Mouse (Mus musculus) brain, embryonic 14.5 days (tissue): ENCODE measurements around the gene 2210011C24Rik. TPM values are rescaled to one million over a fixed set of nuclear protein-coding genes. Genes with fewer than 3 reads are reported as not detected.
"Not testable (repeated sequence)": the region's sequence is repeated elsewhere in the genome, so short reads cannot be mapped to it uniquely, and the experiment has no call there.

Experiments used
- DNase-seq: peaks from one replicate; pipeline ENCODE4 v3.0.0-alpha.2; 2011; ENCODE audit warnings: low read depth
- CTCF ChIP-seq: fragments of 200-500 bp; IDR thresholded peaks from 2 replicates; pipeline ENCODE4 v1.5.1; 2012; ENCODE audit warnings: inconsistent platforms, mild to moderate bottlenecking, moderate library complexity, borderline replicate concordance; ENCODE audit not compliant: insufficient read depth, insufficient read length; ENCODE audit errors: extremely low read depth
- POLR2A ChIP-seq: fragments of 200-500 bp; IDR thresholded peaks from 2 replicates; pipeline ENCODE4 v1.6.1; 2012; ENCODE audit warnings: mild to moderate bottlenecking, inconsistent platforms, borderline replicate concordance; ENCODE audit not compliant: poor library complexity, insufficient read depth, insufficient read length, severe bottlenecking; ENCODE audit errors: extremely low read depth
- polyA plus RNA-seq: library from polyadenylated mRNA; depleted of rRNA; stranded (reverse); fragments of >200 nt; gene quantifications from 2 replicates; pipeline ENCODE4 v1.2.3, GENCODE M21; 2012

The 2210011C24Rik gene
- polyA plus RNA-seq, 1 experiment: 0.07 TPM

DNA sequence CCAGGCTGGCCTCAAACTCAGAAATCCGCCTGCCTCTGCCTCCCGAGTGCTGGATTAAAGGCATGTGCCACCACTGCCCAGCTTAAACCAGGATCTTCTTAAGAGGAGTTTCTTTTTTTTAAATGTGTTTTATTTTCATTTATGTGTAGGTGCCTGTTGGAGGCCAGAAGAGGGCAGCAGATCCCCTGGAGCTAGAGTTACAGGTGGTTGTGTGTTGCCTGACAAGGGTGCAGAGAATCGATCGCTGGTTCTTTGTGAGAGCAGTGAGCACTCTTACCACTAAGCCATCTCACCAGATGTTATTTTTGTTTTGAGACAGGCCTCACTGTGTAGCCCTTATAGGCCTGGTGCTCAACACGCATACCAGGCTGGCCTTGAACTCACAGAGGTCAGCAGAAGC, 3.9 kb upstream of the 2210011C24Rik start:
- TF ChIP-seq CTCF: no peak
- TF ChIP-seq POLR2A: no peak
- DNase-seq: no peak

- DNase-seq: no peak
- no peak for TF ChIP-seq CTCF
- TF ChIP-seq POLR2A: no peak
Observed at GRCm38 (mm10) chr8:84012499-84013165, 661 bp upstream of the 2210011C24Rik start.

DNA sequence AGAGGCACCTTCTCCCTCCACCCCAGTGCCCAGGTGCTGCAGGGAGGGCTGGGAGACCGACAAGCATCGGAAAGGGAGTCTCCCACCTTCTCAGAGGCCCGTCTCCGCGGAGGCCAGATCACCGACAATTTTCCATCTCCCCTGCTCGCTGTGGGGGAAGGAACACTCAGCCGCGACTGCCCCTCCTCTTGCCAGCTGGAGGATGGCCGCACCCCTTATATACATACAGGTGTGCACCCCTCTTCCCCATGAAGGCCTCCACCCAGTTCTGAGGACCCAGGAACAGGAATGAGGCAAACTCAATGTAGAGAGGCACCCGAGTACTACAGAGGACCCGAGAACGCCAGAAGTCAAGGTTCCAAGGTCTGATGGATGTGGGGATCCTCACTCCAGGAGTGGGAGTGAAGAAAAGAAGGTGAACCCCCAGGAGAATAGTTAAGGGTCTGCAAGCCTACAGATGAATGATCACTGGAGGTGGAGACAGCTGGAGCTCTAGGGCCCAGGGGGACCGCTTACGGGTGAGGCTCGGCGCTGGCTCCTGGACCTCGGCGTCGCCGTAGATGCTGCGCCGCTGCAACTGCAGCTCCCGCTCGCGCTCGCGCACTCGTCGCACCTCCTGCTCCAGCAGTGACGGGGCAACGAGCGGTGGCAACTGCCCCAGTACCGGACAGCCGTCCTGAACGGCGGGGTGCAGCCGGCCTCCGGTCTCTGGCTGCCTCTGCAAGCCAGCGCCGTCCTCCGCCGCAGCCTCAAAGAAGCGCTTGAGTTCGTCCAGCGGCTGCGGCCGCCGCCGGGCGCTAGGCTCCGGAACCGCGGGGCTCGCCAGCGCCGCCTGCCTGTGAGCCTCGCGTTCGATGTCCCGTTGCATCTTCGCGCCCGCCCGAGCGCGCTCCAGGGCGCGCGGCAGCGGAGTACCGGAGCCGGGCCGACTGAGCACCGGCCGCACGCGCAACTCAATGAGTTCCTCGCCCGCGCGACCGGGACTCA, 1.1 kb downstream of the 2210011C24Rik start:
- TF ChIP-seq POLR2A (no peak), CTCF (peak; percentile 69)
- DNase-seq: peak; percentile 81

DNA sequence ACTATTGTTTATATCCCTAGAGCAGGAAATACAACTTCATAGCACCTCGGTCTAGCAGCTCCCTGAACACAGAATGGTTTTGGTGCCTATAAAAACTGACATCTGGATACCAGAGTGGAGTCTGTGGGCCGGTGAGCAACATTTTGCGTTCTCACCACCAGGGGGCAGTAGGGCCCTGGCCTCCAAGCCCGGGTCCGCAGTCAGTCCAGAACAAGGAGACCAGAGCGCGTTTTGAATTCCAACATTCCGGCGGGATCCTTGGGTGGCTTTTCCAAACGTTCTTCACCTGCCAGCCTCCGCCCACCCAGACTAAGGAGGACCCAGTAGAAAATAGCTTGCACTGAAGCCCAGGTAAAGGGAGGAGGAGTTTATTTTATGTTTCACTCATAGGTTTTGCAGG, 2.1 kb downstream of the 2210011C24Rik start:
- DNase-seq: peak; percentile 86

GRCm38 (mm10) chr8:84008362-84008761, 3.6 kb downstream of the 2210011C24Rik start:
- TF ChIP-seq POLR2A (no peak), CTCF (peak; percentile 23; the same call in 1 of the 2 replicates)
- peak; percentile 18 for DNase-seq

More for the DNA sequence above, 2.1 kb downstream of the 2210011C24Rik start:
- TF ChIP-seq POLR2A (no peak), CTCF (peak; percentile 97)

GRCm38 (mm10) chr8:84005502-84005901, 6.5 kb downstream of the 2210011C24Rik start:
- not testable (repeated sequence) for DNase-seq

DNA sequence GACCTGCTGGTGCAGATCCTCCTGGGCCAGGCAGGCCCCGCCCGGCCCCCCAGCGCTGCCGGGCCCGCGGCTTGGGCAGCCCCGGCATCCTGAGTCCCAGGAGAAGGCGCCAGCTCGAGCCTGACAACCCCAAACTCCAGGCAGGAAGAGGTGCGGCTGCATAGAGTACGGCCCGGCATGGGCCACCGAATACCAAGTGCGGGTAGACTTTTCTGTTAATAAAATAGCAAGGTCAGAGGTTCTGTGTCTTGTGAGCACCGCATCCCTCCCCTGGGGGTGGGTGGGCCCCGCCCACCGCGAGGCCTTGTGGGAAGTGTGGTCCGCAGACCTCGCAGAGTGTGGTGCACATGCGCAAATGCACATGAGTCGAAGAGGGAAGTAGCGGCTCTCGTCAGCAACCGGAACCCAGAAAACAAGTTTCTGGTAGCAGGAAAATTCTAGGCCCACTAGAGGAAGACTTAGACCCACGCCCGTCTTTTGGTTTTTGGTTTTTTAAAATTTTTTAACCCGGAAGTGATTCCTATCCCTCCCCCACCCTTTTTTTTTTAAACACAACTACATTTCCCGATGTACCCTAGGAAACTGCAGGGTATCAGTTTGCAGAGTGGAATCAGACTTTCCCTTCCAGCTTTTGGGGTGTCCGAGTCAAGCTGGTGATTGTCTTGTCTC, 7.3 kb downstream of the 2210011C24Rik start:
- DNase-seq: peak; percentile 97
- TF ChIP-seq CTCF (no peak), POLR2A (peak; percentile 20; the same call in 1 of the 2 replicates)

DNA sequence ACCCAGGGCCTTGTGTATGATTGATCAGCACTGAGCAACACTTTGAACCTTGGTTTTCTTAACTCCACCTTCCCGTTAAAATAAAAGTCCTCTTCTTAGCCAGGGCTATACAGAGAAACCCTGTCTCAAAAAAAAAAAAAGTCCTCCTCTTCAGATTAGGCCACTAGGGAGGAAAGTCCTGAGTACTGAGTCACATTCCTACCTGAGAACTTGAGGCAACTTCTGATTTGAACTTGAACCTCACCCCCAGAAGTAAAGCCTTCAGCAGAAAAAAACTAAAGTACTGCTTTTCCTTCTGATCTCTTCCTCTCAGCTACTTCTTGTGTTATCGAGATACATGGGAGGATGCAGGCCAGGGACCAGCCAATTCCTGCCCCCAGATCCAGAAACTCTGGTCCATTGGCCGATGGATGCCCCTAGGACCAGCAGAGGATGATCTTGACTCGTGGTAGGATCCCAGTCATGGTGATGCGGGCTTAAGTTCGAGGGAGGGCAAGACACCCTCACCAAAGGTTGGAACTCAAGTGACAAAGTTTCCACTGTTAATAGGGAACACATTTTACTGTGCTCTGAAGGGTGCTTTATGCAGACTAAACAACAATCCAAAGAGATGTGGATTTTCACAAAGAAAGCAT, 8.2 kb downstream of the 2210011C24Rik start:
- no peak for DNase-seq
- TF ChIP-seq POLR2A: no peak
- no peak for TF ChIP-seq CTCF

GRCm38 (mm10) chr8:84002957-84003611, 8.9 kb downstream of the 2210011C24Rik start:
- DNase-seq: no peak
- no peak for TF ChIP-seq CTCF
- TF ChIP-seq POLR2A: no peak

- TF ChIP-seq POLR2A: no peak
- no peak for TF ChIP-seq CTCF
- DNase-seq: no peak
Observed at GRCm38 (mm10) chr8:84001281-84002000, 10.5 kb downstream of the 2210011C24Rik start, which contains the start of gene 1700067K01Rik. Gene 1700067K01Rik (plus strand): TSS chr8:84001502.
